29 mouse cellular contexts compared by ENCODE assay signal in genomic region chr17:12409346-12409944, GRCm38 (mm10). TPM values are rescaled to one million over a fixed set of nuclear protein-coding genes. Genes with fewer than 3 reads are reported as not detected.
A peak's percentile ranks its signal among the peaks of the same experiment; 100 is the strongest.
DNase-seq lines count a peak whose midpoint lies in the region; ATAC-seq and TF ChIP-seq lines count a peak whose summit lies in the region.
"Had no signal": no experiment of that assay in that cellular context is flagged by ENCODE, and none has a peak within 500 bp of the region (broad histone marks: within the 10 kb centered on the region; RNA-seq: fewer than 3 reads in every experiment).

No protein-coding gene starts in this region.

- H3K9me3 ChIP-seq in limb, embryonic 12.5 days, result peaks cover 12% of the 10 kb centered on the region; the same call in 1 of the 2 replicates
- H3K9me3 ChIP-seq in limb, embryonic 10.5 days (replicated peaks), result no peaks in the 10 kb centered on the region
- H3K9me3 ChIP-seq: hindbrain, embryonic 12.5 days; kidney, embryonic 15.5 days; neural tube, embryonic 13.5 days had no signal

- H3K36me3 ChIP-seq in limb, embryonic 12.5 days, result no peaks in the 10 kb centered on the region
- no peaks in the 10 kb centered on the region for H3K36me3 ChIP-seq in limb, embryonic 10.5 days
- no peaks in the 10 kb centered on the region for H3K36me3 ChIP-seq in heart, adult 2 months (ENCODE audit: control insufficient read depth, insufficient read depth, low read length)
- H3K36me3 ChIP-seq: G1E; hindbrain, embryonic 12.5 days; kidney, embryonic 15.5 days; limb, embryonic 13.5 days; midbrain, embryonic 10.5 days; neural tube, embryonic 13.5 days had no signal

- peaks cover 27% of the 10 kb centered on the region for H3K4me1 ChIP-seq in limb, embryonic 12.5 days (replicated peaks)
- peaks cover 47% of the 10 kb centered on the region for H3K4me1 ChIP-seq in limb, embryonic 10.5 days
- peaks cover 2% of the 10 kb centered on the region; the same call in 1 of the 2 replicates for H3K4me1 ChIP-seq in heart, adult 2 months (ENCODE audit: control insufficient read depth, insufficient read depth, low read length)
- H3K4me1 ChIP-seq: hindbrain, embryonic 12.5 days; neural tube, embryonic 13.5 days had no signal

- no peak for TF ChIP-seq POLR2A in heart, adult 2 months (IDR thresholded peaks at IDR 0.05; ENCODE audit: insufficient read depth, low read depth, low read length)

- no peak overlapping the region for H3K4me3 ChIP-seq in limb, embryonic 12.5 days (replicated peaks)
- H3K4me3 ChIP-seq in limb, embryonic 10.5 days, result no peak overlapping the region
- no peak overlapping the region for H3K4me3 ChIP-seq in heart, adult 2 months
- H3K4me3 ChIP-seq: hindbrain, embryonic 12.5 days; kidney, embryonic 15.5 days; limb, embryonic 13.5 days; midbrain, embryonic 10.5 days; myocyte; neural tube, embryonic 13.5 days had no signal

- TF ChIP-seq CTCF in heart, adult 2 months (IDR thresholded peaks at IDR 0.05), result no peak

- no peak overlapping the region for H3K9ac ChIP-seq in limb, embryonic 12.5 days (replicated peaks)
- H3K9ac ChIP-seq in heart, adult 2 months (ENCODE audit: low read depth, low read length), result no peak overlapping the region
- H3K9ac ChIP-seq: hindbrain, embryonic 12.5 days; kidney, embryonic 15.5 days; limb, embryonic 13.5 days; liver, embryonic 14.5 days; neural tube, embryonic 13.5 days had no signal

- ATAC-seq in limb, embryonic 12.5 days (ENCODE audit: insufficient number of reproducible peaks, insufficient read depth, low FRiP score, low TSS enrichment, low read depth), result no peak
- ATAC-seq: forebrain, embryonic 16.5 days; intestine, postnatal 0 days; midbrain, embryonic 16.5 days had no signal

- H3K79me2 ChIP-seq in heart, adult 2 months (replicated peaks; ENCODE audit: control insufficient read depth, insufficient read depth, low read length), result no peaks in the 10 kb centered on the region

- H3K27ac ChIP-seq in limb, embryonic 12.5 days, result peak overlapping the region; percentile 41; the same call in 1 of the 2 replicates
- no peak overlapping the region for H3K27ac ChIP-seq in limb, embryonic 10.5 days
- no peak overlapping the region for H3K27ac ChIP-seq in heart, adult 2 months
- H3K27ac ChIP-seq: hindbrain, embryonic 12.5 days; kidney, embryonic 15.5 days; limb, embryonic 13.5 days; liver, embryonic 14.5 days; midbrain, embryonic 10.5 days; neural tube, embryonic 13.5 days had no signal

- no peak for TF ChIP-seq EP300 in heart, adult 2 months (IDR thresholded peaks at IDR 0.05; ENCODE audit: insufficient read depth, low read depth, low read length)

- 29% methylated on average over 11 of the region's 11 CpGs for WGBS in limb, embryonic 12.5 days
- 62% methylated on average over 11 of the region's 11 CpGs for WGBS in limb, embryonic 10.5 days
- WGBS in heart, adult 2 months, result 76% methylated on average over 11 of the region's 11 CpGs

- H3K27me3 ChIP-seq in limb, embryonic 12.5 days, result no peaks in the 10 kb centered on the region
- H3K27me3 ChIP-seq in limb, embryonic 10.5 days (ENCODE audit: low read depth, poor library complexity, severe bottlenecking), result no peaks in the 10 kb centered on the region
- H3K27me3 ChIP-seq in heart, adult 2 months (ENCODE audit: control insufficient read depth, insufficient read depth, low read length), result no peaks in the 10 kb centered on the region
- H3K27me3 ChIP-seq: hindbrain, embryonic 12.5 days; kidney, embryonic 15.5 days; limb, embryonic 13.5 days; neural tube, embryonic 13.5 days had no signal

- DNase-seq in limb, embryonic 10.5 days (ENCODE audit: low spot score), result no peak
- peak; percentile 64 for DNase-seq in gastrocnemius, adult 18-20 months (ENCODE audit: low spot score)
- peak; percentile 46 for DNase-seq in gastrocnemius, postnatal 10 days
- peak; percentile 39 to 54 for DNase-seq in thymus, postnatal 10 days (ENCODE audit: low spot score in 2 of 2)
- DNase-seq in testis, postnatal 10 days (ENCODE audit: low spot score), result no peak
- DNase-seq in heart, adult 2 months, result no peak
- DNase-seq: adrenal gland, postnatal 10 days; B cell, adult 2 months; cerebellum, adult 2 months; heart, adult 18-20 months; lung, postnatal 10 days; right cerebral cortex, adult 18-20 months; right cerebral cortex, postnatal 4 days had no signal

- H3K4me2 ChIP-seq in limb, embryonic 12.5 days, result no peak overlapping the region
- H3K4me2 ChIP-seq: hindbrain, embryonic 12.5 days; kidney, embryonic 15.5 days; limb, embryonic 13.5 days; neural tube, embryonic 13.5 days had no signal

- intact Hi-C loops in heart, adult 2 months (cut with DNase I), result no loop called here

RNA-seq across cellular contexts. Expression of gene Plg, which starts 31.0 kb away (rescaled TPM):
- polyA plus RNA-seq in limb, embryonic 12.5 days (2016; fragmentation: Nextera tagmentation; extraction: Ambion mirVana), result 0.10 TPM in 1 of 2 replicates, not detected in the other
- 0.09 TPM in 1 of 2 replicates, not detected in the other for polyA plus RNA-seq in limb, embryonic 10.5 days (2016; fragmentation: Nextera tagmentation; extraction: Ambion mirVana)
- under 1 TPM in 1 of 2 experiments, not detected in 1; 0.52 TPM for total RNA-seq in gastrocnemius, adult 18-20 months (2021)
- 1 to 10 TPM in 1 of 2 experiments, under 1 TPM in 1; 0.12 to 1.1 TPM for total RNA-seq in gastrocnemius, postnatal 10 days (2021)
- total RNA-seq in heart, adult 2 months (2021), result not detected
- 0.04 and 0.38 TPM in 2 replicates for polyA plus RNA-seq in heart, adult 2 months (2012; rRNA removed)
- total RNA-seq: CH12.LX; G1E; heart, adult 18-20 months; heart, postnatal 25 days; layer of hippocampus, postnatal 14 days had no signal
- polyA plus RNA-seq: G1E; heart, embryonic 14.5 days; hindbrain, embryonic 12.5 days; midbrain, embryonic 10.5 days; midbrain, embryonic 16.5 days; myocyte had no signal

Comparison
In these comparisons a context has a peak if more than half of its experiments do, and no peak if none do; other contexts are left out.
1. DNase-seq: peak in gastrocnemius, adult 18-20 months (single experiment), gastrocnemius, postnatal 10 days (single experiment) and thymus, postnatal 10 days (2 of 2); none in limb, embryonic 10.5 days (single experiment), testis, postnatal 10 days (single experiment) and heart, adult 2 months (0 of 2).